Mouse (Mus musculus): Measurements from ENCODE around the gene Tbc1d10a.

The Tbc1d10a gene

GRCm38 (mm10) chr11:4186486-4187317 is at the start of gene Tbc1d10a:
TSS of gene Tbc1d10a (plus strand) at chr11:4186789.
- in situ Hi-C loops (cut with MboI; ENCODE audit: low pct_unique_long_range_greater_than_20kb in 1 of 2, low sequenced_read_pairs in 2 of 2, unreplicated experiment in 1 of 2) = no loop called here

GRCm38 (mm10) chr11:4138964-4139363 is 47.6 kb upstream of the Tbc1d10a start:
- in situ Hi-C loops (cut with MboI; ENCODE audit: low pct_unique_long_range_greater_than_20kb in 1 of 2, low sequenced_read_pairs in 2 of 2, unreplicated experiment in 1 of 2) = no loop called here

- in situ Hi-C loops (cut with MboI; ENCODE audit: low pct_unique_long_range_greater_than_20kb in 1 of 2, low sequenced_read_pairs in 2 of 2, unreplicated experiment in 1 of 2) = no loop called here
These were observed 45.1 kb upstream of the Tbc1d10a start for GRCm38 (mm10) chr11:4141505-4141904.

GRCm38 (mm10) chr11:4142352-4142751 is 44.2 kb upstream of the Tbc1d10a start:
- in situ Hi-C loops (cut with MboI; ENCODE audit: low pct_unique_long_range_greater_than_20kb in 1 of 2, low sequenced_read_pairs in 2 of 2, unreplicated experiment in 1 of 2) = no loop called here

- in situ Hi-C loops (cut with MboI; ENCODE audit: low pct_unique_long_range_greater_than_20kb in 1 of 2, low sequenced_read_pairs in 2 of 2, unreplicated experiment in 1 of 2) = no loop called here
These were observed 43.1 kb upstream of the Tbc1d10a start for GRCm38 (mm10) chr11:4143281-4144062.

GRCm38 (mm10) chr11:4146381-4146780 is 40.2 kb upstream of the Tbc1d10a start:
- in situ Hi-C loops (cut with MboI; ENCODE audit: low pct_unique_long_range_greater_than_20kb in 1 of 2, low sequenced_read_pairs in 2 of 2, unreplicated experiment in 1 of 2) = no loop called here

- in situ Hi-C loops (cut with MboI; ENCODE audit: low pct_unique_long_range_greater_than_20kb in 1 of 2, low sequenced_read_pairs in 2 of 2, unreplicated experiment in 1 of 2) = no loop called here
These were observed 39.5 kb upstream of the Tbc1d10a start for GRCm38 (mm10) chr11:4147098-4147497.

- in situ Hi-C loops (cut with MboI; ENCODE audit: low pct_unique_long_range_greater_than_20kb in 1 of 2, low sequenced_read_pairs in 2 of 2, unreplicated experiment in 1 of 2) = no loop called here
These were observed 38.5 kb upstream of the Tbc1d10a start for GRCm38 (mm10) chr11:4148120-4148519.

- in situ Hi-C loops (cut with MboI; ENCODE audit: low pct_unique_long_range_greater_than_20kb in 1 of 2, low sequenced_read_pairs in 2 of 2, unreplicated experiment in 1 of 2) = no loop called here
These were observed 37.9 kb upstream of the Tbc1d10a start for GRCm38 (mm10) chr11:4148536-4149156.

- in situ Hi-C loops (cut with MboI; ENCODE audit: low pct_unique_long_range_greater_than_20kb in 1 of 2, low sequenced_read_pairs in 2 of 2, unreplicated experiment in 1 of 2) = no loop called here
These were observed 36.7 kb upstream of the Tbc1d10a start for GRCm38 (mm10) chr11:4149886-4150285.

GRCm38 (mm10) chr11:4153694-4154093 is 32.9 kb upstream of the Tbc1d10a start:
- in situ Hi-C loops (cut with MboI; ENCODE audit: low pct_unique_long_range_greater_than_20kb in 1 of 2, low sequenced_read_pairs in 2 of 2, unreplicated experiment in 1 of 2) = no loop called here

- in situ Hi-C loops (cut with MboI; ENCODE audit: low pct_unique_long_range_greater_than_20kb in 1 of 2, low sequenced_read_pairs in 2 of 2, unreplicated experiment in 1 of 2) = no loop called here
These were observed 30.9 kb upstream of the Tbc1d10a start for GRCm38 (mm10) chr11:4155641-4156040.

GRCm38 (mm10) chr11:4158676-4159075 is 27.9 kb upstream of the Tbc1d10a start:
- in situ Hi-C loops (cut with MboI; ENCODE audit: low pct_unique_long_range_greater_than_20kb in 1 of 2, low sequenced_read_pairs in 2 of 2, unreplicated experiment in 1 of 2) = no loop called here

- in situ Hi-C loops (cut with MboI; ENCODE audit: low pct_unique_long_range_greater_than_20kb in 1 of 2, low sequenced_read_pairs in 2 of 2, unreplicated experiment in 1 of 2) = no loop called here
These were observed 26.5 kb upstream of the Tbc1d10a start, which contains the start of the genes Ccdc157 and Sf3a1 for GRCm38 (mm10) chr11:4159808-4160708. TSS of gene Ccdc157 (minus strand) at chr11:4160293. TSS of gene Sf3a1 (plus strand) at chr11:4160350.

- in situ Hi-C loops (cut with MboI; ENCODE audit: low pct_unique_long_range_greater_than_20kb in 1 of 2, low sequenced_read_pairs in 2 of 2, unreplicated experiment in 1 of 2) = no loop called here
These were observed 25.7 kb upstream of the Tbc1d10a start for GRCm38 (mm10) chr11:4160758-4161480.

GRCm38 (mm10) chr11:4164701-4165100 is 21.9 kb upstream of the Tbc1d10a start:
- in situ Hi-C loops (cut with MboI; ENCODE audit: low pct_unique_long_range_greater_than_20kb in 1 of 2, low sequenced_read_pairs in 2 of 2, unreplicated experiment in 1 of 2) = no loop called here

- in situ Hi-C loops (cut with MboI; ENCODE audit: low pct_unique_long_range_greater_than_20kb in 1 of 2, low sequenced_read_pairs in 2 of 2, unreplicated experiment in 1 of 2) = no loop called here
These were observed 20.0 kb upstream of the Tbc1d10a start for GRCm38 (mm10) chr11:4166467-4167090.

Measured in mouse embryonic stem cell (cell line).